Mouse (Mus musculus) left cerebral cortex, postnatal 10 days (tissue): ENCODE measurements around the gene Parg. TPM values are rescaled to one million over a fixed set of nuclear protein-coding genes. Genes with fewer than 3 reads are reported as not detected.

Source experiments
- DNase-seq, 2 experiments: peaks; one replicate each; pipeline ENCODE4 v3.0.0; 2021 to 2022; ENCODE audit warnings: low spot score in 2 of 2, mixed read lengths in 1 of 2; ENCODE audit errors: extremely low spot score in 1 of 2
- intact Hi-C: fragments of 180-260 bp; cut with DNase I; formaldehyde crosslinking; loops from one replicate; pipeline ENCODE4 v1.15.1; 2025
- total RNA-seq, 2 experiments: library from RNA; stranded (reverse); gene quantifications; 2 replicates each; pipeline ENCODE4 v1.2.3; 2021

Gene Parg
- total RNA-seq, 2 experiments from 2014 or later = 36.8 to 38.4 TPM

- no peak for DNase-seq
- intact Hi-C loops = no loop called here
Measured at GRCm38 (mm10) chr14:32302423-32302822, 100.7 kb downstream of the Parg start.

GRCm38 (mm10) chr14:32304921-32305320, 103.2 kb downstream of the Parg start:
- intact Hi-C loops = no loop called here
- no peak for DNase-seq

GRCm38 (mm10) chr14:32309876-32310275, 108.1 kb downstream of the Parg start:
- peak; percentile 55 to 61 for DNase-seq
- intact Hi-C loops = no loop called here

GRCm38 (mm10) chr14:32311381-32312035, 109.8 kb downstream of the Parg start:
- intact Hi-C loops = no loop called here
- DNase-seq = no peak

- intact Hi-C loops = no loop called here
- no peak for DNase-seq
Measured at GRCm38 (mm10) chr14:32317822-32318221, 116.1 kb downstream of the Parg start.

- intact Hi-C loops = no loop called here
Measured at GRCm38 (mm10) chr14:32321732-32322685, 120.3 kb downstream of the Parg start, which contains the start of gene Ogdhl. TSS of gene Ogdhl (plus strand) at chr14:32322019.

GRCm38 (mm10) chr14:32323221-32323620, 121.5 kb downstream of the Parg start:
- DNase-seq = peak in 1 of 2 experiments; percentile 44
- intact Hi-C loops = no loop called here

More at GRCm38 (mm10) chr14:32321732-32322685, 120.3 kb downstream of the Parg start, which contains the start of gene Ogdhl:
- peak; percentile 67 to 88 for DNase-seq

GRCm38 (mm10) chr14:32327366-32327765, 125.6 kb downstream of the Parg start:
- intact Hi-C loops = no loop called here
- no peak for DNase-seq

GRCm38 (mm10) chr14:32332515-32333445, 131.0 kb downstream of the Parg start:
- intact Hi-C loops = no loop called here
- no peak for DNase-seq

GRCm38 (mm10) chr14:32336021-32336420, 134.3 kb downstream of the Parg start:
- intact Hi-C loops = no loop called here
- DNase-seq = no peak

GRCm38 (mm10) chr14:32336547-32336946, 134.8 kb downstream of the Parg start:
- DNase-seq = no peak
- intact Hi-C loops = no loop called here

- no peak for DNase-seq
- intact Hi-C loops = no loop called here
Measured at GRCm38 (mm10) chr14:32341823-32342222, 140.1 kb downstream of the Parg start.

- intact Hi-C loops = no loop called here
- no peak for DNase-seq
Measured at GRCm38 (mm10) chr14:32344176-32344575, 142.4 kb downstream of the Parg start.

- DNase-seq = no peak
Measured at GRCm38 (mm10) chr14:32344694-32345093, 142.9 kb downstream of the Parg start.

More at GRCm38 (mm10) chr14:32344694-32345093, 142.9 kb downstream of the Parg start:
- intact Hi-C loops = no loop called here

Other genes with a start within 250 kb of the Parg start
- 1 to 10 TPM in 1 of 2 experiments, under 1 TPM in 1; 0.75 to 1.6 TPM for gene Galnt15, start 173.0 kb upstream of the Parg start, total RNA-seq
- 10 to 100 TPM; 13.0 to 17.9 TPM for gene Oxnad1, start 116.6 kb upstream of the Parg start, total RNA-seq
- 10 to 100 TPM; 36.4 to 40.6 TPM for gene Dph3, start 116.2 kb upstream of the Parg start, total RNA-seq
- not detected for gene Msmb, start 59.9 kb upstream of the Parg start, total RNA-seq
- 100 to 1,000 TPM; 121 to 130 TPM for gene Ncoa4, start 42.1 kb upstream of the Parg start, total RNA-seq
- 10 to 100 TPM; 62.1 to 75.7 TPM for gene Timm23, start 51 bp upstream of the Parg start, total RNA-seq
- 10 to 100 TPM; 55.3 to 63.5 TPM for gene Ogdhl, start 120.1 kb downstream of the Parg start, total RNA-seq
- not detected for gene 1700024G13Rik, start 186.4 kb downstream of the Parg start, total RNA-seq